Mouse (Mus musculus): ENCODE results near the gene Lysmd1.

- no peak for TF ChIP-seq CTCF (IDR thresholded peaks at IDR 0.05; ENCODE audit: insufficient read depth, low read depth, low read length)
- TF ChIP-seq POLR2A (IDR thresholded peaks at IDR 0.05; ENCODE audit: insufficient read depth, low read depth, low read length) = no peak
Measured at GRCm38 (mm10) chr3:95153874-95154273, 20.0 kb downstream of the Lysmd1 start.
